Mouse (Mus musculus): ENCODE data around the gene Zcchc9. TPM values are rescaled to one million over a fixed set of nuclear protein-coding genes. Genes with fewer than 3 reads are reported as not detected.

Zcchc9 gene
- polyA plus RNA-seq, 1 experiment: 16.2 TPM

DNA sequence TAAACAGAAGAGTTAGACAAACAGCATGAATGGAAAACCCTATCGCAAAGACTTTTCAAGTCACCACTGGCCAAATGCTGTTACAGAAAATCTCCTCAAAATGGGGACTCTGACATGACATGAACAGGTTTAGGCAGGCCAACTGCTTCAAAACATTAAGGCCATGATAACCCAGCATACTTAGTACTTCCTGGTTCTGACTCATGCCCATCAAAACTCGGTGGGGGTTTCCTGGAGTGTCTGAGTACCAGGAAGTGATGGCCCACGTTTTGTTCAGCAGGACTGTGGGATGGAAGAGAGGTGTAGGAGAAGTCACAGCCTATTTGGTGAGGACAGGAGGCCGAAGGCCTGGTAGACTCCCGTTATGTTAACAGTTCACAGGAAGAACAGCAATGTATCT is 5.8 kb downstream of the Zcchc9 start:
- Histone ChIP-seq H3K4me1 (ENCODE audit: control insufficient read depth, insufficient read depth, low read length) (peaks cover 3% of the 10 kb centered on the region; the same call in 1 of the 2 replicates), H3K27ac (ENCODE audit: insufficient read depth, low read length) (no peak overlapping the region), H3K4me3 (ENCODE audit: insufficient read depth, low read length) (no peak overlapping the region)
- TF ChIP-seq CTCF (IDR thresholded peaks at IDR 0.05; ENCODE audit: extremely low read depth, insufficient read depth, low read length) (no peak), POLR2A (IDR thresholded peaks at IDR 0.05; ENCODE audit: extremely low read depth, insufficient read depth, low read length) (no peak)

DNA sequence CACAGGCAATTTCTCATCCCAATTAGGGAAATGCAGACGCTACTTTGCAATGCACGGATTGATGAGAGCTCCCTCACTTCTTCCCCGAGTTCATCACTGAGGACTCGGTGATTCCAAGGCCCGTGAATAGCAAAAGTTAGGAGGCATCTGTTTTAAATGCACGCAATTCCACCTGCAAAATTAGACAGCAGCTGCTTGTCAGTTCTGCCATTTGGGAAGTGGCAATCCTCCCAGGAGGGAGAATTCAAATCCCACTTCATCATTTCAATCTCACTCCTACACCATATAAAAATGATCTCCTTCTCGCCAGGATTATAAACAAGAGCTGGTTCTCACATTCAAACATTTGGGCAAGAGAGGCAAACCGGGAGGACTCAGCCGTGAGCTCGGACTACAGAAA is 10.1 kb downstream of the Zcchc9 start:
- peaks cover 3% of the 10 kb centered on the region; the same call in 1 of the 2 replicates for H3K4me1 ChIP-seq (ENCODE audit: control insufficient read depth, insufficient read depth, low read length)
- no peak for TF ChIP-seq POLR2A (IDR thresholded peaks at IDR 0.05; ENCODE audit: extremely low read depth, insufficient read depth, low read length)
- TF ChIP-seq CTCF (IDR thresholded peaks at IDR 0.05; ENCODE audit: extremely low read depth, insufficient read depth, low read length): no peak
- H3K27ac ChIP-seq (ENCODE audit: insufficient read depth, low read length): no peak overlapping the region
- no peak overlapping the region for H3K4me3 ChIP-seq (ENCODE audit: insufficient read depth, low read length)

DNA sequence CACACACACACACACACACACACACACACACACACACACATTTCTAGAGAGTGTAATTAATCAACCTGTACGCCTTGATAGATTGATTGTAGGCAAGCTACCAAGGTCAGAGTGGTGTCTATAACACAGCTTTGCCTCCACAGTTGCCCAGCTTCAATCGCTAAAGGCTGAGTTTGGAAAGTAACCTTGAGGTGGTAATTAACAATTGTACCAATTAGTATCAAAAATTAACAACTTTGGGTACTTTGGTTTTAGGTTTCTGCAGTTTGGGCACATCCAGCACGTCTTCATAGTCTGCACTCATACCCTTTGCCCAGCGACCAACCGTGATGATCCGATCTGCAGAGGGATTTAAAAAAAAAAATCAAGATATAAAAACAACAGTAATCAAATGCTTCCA is 10.6 kb downstream of the Zcchc9 start:
- TF ChIP-seq CTCF (IDR thresholded peaks at IDR 0.05; ENCODE audit: extremely low read depth, insufficient read depth, low read length) (no peak), POLR2A (IDR thresholded peaks at IDR 0.05; ENCODE audit: extremely low read depth, insufficient read depth, low read length) (no peak)
- Histone ChIP-seq H3K4me3 (ENCODE audit: insufficient read depth, low read length) (no peak overlapping the region), H3K27ac (ENCODE audit: insufficient read depth, low read length) (no peak overlapping the region), H3K4me1 (ENCODE audit: control insufficient read depth, insufficient read depth, low read length) (peaks cover 3% of the 10 kb centered on the region; the same call in 1 of the 2 replicates)

DNA sequence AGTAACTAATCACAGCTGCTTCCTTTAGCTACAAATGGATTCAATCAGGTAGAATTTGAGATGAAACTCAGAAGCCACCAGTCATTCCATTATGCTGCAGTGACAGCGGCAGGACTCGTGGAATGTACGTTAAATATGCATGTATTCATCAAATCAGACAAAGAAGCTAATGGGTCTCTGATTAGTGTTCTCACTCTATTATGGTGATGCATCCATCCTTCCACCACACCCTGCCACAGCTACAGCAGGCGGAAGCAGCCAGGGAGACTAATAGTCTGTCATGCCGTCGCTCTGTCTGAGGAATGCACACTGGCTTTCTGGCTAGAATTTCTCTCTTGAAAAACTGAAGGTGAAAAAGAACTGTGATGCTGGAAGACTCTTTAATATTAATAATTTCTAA is 11.5 kb downstream of the Zcchc9 start:
- Histone ChIP-seq H3K4me3 (ENCODE audit: insufficient read depth, low read length) (no peak overlapping the region), H3K4me1 (ENCODE audit: control insufficient read depth, insufficient read depth, low read length) (peaks cover 3% of the 10 kb centered on the region; the same call in 1 of the 2 replicates), H3K27ac (ENCODE audit: insufficient read depth, low read length) (no peak overlapping the region)
- TF ChIP-seq POLR2A (IDR thresholded peaks at IDR 0.05; ENCODE audit: extremely low read depth, insufficient read depth, low read length): no peak
- no peak for TF ChIP-seq CTCF (IDR thresholded peaks at IDR 0.05; ENCODE audit: extremely low read depth, insufficient read depth, low read length)

DNA sequence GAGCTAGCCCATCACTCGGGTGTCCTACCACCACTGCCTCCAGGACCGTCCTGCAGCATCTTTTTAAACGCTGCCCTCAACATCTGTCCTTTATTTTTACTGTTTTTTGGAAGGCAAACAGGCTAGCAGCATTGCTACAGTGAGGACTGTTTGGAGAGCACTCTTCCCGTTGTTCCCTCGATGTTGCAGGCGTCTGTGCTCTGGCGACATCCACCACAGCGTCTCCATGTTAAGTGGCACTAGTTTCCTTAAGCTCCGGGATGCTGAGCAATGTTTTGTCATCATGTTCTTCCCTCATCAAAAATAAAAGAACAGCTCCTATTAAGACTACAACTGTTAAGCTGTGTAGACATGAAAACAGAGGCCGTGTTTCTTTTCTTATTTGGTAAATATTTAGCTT is 11.9 kb downstream of the Zcchc9 start:
- Histone ChIP-seq H3K4me1 (ENCODE audit: control insufficient read depth, insufficient read depth, low read length) (peaks cover 3% of the 10 kb centered on the region; the same call in 1 of the 2 replicates), H3K4me3 (ENCODE audit: insufficient read depth, low read length) (no peak overlapping the region), H3K27ac (ENCODE audit: insufficient read depth, low read length) (no peak overlapping the region)
- TF ChIP-seq CTCF (IDR thresholded peaks at IDR 0.05; ENCODE audit: extremely low read depth, insufficient read depth, low read length): no peak
- TF ChIP-seq POLR2A (IDR thresholded peaks at IDR 0.05; ENCODE audit: extremely low read depth, insufficient read depth, low read length): no peak

DNA sequence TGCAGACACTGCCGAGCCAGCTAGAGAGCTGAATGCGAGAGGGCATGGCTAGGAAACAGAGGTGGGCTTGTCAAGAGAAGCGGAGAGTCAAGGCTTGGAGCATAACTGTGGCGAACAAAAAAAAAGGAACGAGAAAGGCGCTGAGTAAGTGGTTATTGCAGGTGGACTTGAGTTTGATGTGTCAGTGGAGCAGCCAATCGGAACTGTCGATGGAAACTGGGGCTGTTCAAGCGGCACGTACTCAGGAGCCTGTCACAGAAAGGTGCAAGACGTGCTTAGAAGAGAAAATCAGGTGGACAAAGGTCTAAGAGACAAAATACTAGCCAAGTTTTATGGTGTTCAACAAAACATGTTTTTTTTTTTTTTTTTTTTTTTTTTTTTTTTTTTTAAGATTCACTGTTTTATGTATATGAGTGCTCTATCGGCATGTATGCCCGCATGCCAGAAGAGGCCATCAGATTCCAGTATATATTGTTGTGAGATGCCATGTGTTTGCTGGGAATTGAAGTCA is 12.5 kb downstream of the Zcchc9 start:
- no peak for TF ChIP-seq CTCF (IDR thresholded peaks at IDR 0.05; ENCODE audit: extremely low read depth, insufficient read depth, low read length)
- no peak for TF ChIP-seq POLR2A (IDR thresholded peaks at IDR 0.05; ENCODE audit: extremely low read depth, insufficient read depth, low read length)
- peaks cover 3% of the 10 kb centered on the region; the same call in 1 of the 2 replicates for H3K4me1 ChIP-seq (ENCODE audit: control insufficient read depth, insufficient read depth, low read length)
- H3K4me3 ChIP-seq (ENCODE audit: insufficient read depth, low read length): no peak overlapping the region
- H3K27ac ChIP-seq (ENCODE audit: insufficient read depth, low read length): no peak overlapping the region

DNA sequence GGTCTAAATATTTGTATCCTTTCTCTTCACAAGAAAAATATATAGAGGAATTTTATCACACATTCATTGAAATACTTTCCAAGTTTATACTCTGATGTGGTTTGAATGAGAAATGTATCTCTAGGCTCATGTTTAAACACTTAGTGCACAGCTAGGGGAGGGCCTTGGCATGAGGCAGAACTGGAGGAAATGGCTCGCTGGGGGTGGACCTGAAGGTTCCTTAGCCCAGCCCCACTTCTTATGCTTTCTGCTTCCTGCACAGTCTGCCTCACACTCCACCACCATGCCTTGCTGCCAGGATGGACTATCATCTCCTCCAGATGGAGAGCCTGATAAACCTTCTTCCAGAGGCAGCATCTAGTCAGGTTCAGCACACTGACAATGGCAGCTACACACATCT is 15.5 kb downstream of the Zcchc9 start:
- H3K27ac ChIP-seq (ENCODE audit: insufficient read depth, low read length): no peak overlapping the region
- H3K4me3 ChIP-seq (ENCODE audit: insufficient read depth, low read length): no peak overlapping the region
- H3K4me1 ChIP-seq (ENCODE audit: control insufficient read depth, insufficient read depth, low read length): no peaks in the 10 kb centered on the region
- TF ChIP-seq POLR2A (IDR thresholded peaks at IDR 0.05; ENCODE audit: extremely low read depth, insufficient read depth, low read length) (no peak), CTCF (IDR thresholded peaks at IDR 0.05; ENCODE audit: extremely low read depth, insufficient read depth, low read length) (no peak)

DNA sequence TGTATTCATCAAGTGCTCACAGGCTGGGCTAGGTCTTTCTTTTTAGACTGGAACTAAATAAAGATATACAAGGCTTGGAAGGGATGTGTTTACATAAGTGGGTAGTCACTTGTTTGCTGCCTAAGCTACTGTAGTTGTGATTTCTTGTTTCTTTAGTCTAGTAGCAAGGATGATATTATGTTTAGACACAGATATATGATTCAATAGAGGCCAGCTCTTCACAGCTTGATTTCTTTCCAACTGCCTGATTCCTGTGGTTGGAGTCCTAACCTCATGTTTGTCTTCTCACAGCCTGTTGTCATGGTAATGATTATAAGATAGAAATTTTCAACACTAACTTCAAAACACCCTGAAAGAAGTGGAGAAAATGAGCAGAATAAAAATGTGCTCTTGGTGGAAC is 27.6 kb downstream of the Zcchc9 start:
- no peak for TF ChIP-seq CTCF (IDR thresholded peaks at IDR 0.05; ENCODE audit: extremely low read depth, insufficient read depth, low read length)
- Histone ChIP-seq H3K27ac (ENCODE audit: insufficient read depth, low read length) (no peak overlapping the region), H3K4me1 (ENCODE audit: control insufficient read depth, insufficient read depth, low read length) (no peaks in the 10 kb centered on the region), H3K4me3 (ENCODE audit: insufficient read depth, low read length) (no peak overlapping the region)

DNA sequence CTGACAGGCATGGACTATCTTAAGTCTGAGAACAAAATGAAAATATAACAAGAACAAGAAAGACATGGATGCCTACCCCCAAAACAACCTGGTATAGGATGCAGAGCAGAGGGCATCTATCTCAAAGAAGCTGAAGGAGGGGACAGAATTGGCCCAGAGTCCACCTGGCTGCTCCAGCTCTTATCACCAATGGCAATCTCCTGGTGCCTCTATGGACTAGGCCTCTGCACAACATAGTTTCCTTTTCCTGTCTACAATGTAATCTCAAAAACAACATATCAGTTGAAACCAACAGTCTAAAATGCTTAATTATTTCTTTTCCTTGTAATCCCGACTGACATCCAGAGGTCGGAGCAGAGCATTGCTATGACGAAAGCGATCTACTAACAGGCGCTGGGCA is 29.4 kb downstream of the Zcchc9 start:
- Histone ChIP-seq H3K4me3 (ENCODE audit: insufficient read depth, low read length) (no peak overlapping the region), H3K4me1 (ENCODE audit: control insufficient read depth, insufficient read depth, low read length) (no peaks in the 10 kb centered on the region), H3K27ac (ENCODE audit: insufficient read depth, low read length) (no peak overlapping the region)
- no peak for TF ChIP-seq POLR2A (IDR thresholded peaks at IDR 0.05; ENCODE audit: extremely low read depth, insufficient read depth, low read length)
- TF ChIP-seq CTCF (IDR thresholded peaks at IDR 0.05; ENCODE audit: extremely low read depth, insufficient read depth, low read length): no peak

DNA sequence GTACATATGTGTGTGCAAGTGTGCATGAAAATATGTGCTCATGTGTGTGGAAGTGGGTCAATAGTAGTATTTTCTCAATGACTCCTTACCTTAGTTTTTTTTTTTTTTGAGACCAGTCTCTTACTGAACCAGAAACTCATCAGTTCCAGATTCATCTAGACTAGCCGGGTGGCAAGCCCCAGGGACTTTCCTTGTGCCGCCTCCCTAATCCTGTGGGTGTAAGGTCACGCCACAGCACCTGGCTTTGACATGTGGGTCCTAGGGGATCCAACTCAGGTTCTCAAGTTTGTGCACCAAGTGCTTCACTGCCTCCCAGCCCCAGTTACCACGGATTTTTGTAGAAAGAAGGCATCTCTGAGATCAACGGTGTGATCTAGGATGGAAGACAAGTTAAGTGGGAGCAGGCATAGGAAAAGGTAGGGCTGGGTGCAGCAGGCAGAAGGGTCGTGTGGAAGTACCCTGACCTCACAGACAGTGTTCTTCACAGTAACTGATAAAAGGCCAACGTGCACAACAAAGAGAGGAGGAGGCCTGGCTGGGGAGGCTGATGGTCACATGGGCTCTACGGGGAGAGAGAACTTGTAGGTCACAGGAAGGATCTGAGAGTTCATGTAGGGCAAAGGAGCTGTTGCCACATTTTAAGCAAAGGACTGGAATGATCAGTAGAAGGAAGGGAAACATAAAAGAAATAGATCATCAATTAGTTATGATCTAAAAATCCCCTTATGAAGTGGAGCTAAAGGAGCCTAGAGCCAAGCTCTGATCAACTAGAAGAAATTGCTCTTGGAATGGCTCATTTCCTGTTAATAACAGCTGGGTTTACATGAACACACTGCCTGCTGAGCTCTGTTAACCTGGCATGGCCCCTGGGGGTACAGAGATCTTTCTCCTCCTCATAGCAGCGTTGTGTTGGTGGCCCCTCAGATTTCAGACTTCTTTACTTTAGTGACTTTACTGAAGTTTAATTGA is 38.5 kb downstream of the Zcchc9 start:
- Histone ChIP-seq H3K4me1 (ENCODE audit: control insufficient read depth, insufficient read depth, low read length) (no peaks in the 10 kb centered on the region), H3K27ac (ENCODE audit: insufficient read depth, low read length) (no peak overlapping the region)
- no peak for TF ChIP-seq POLR2A (IDR thresholded peaks at IDR 0.05; ENCODE audit: extremely low read depth, insufficient read depth, low read length)
- TF ChIP-seq CTCF (IDR thresholded peaks at IDR 0.05; ENCODE audit: extremely low read depth, insufficient read depth, low read length): no peak

More for the DNA sequence above, 38.5 kb downstream of the Zcchc9 start:
- H3K4me3 ChIP-seq (ENCODE audit: insufficient read depth, low read length): no peak overlapping the region
